Mouse (Mus musculus) forebrain, embryonic 15.5 days (tissue): ENCODE measurements around the gene Tekt1. TPM values are rescaled to one million over a fixed set of nuclear protein-coding genes. Genes with fewer than 3 reads are reported as not detected.

Source experiments
- microRNA-seq: library from miRNA; unstranded; fragments of <30 nt; microRNA quantifications from one replicate; pipeline ENCODE4, GENCODE M21; 2016
- polyA plus RNA-seq: library from polyadenylated mRNA; unstranded; fragments of >200 nt; fragmentation: Nextera tagmentation; extraction: Ambion mirVana; gene quantifications from 2 replicates; pipeline ENCODE4 v1.2.1, GENCODE M21; 2015

The Tekt1 gene
- polyA plus RNA-seq, 1 experiment from 2014 or later = 10.9 TPM

Small RNA genes lying within 50 kb of the gene (microRNA-seq; reads per million reads assigned to microRNA genes)
- gene Mir6338 = not detected

Other genes starting within 250 kb of the Tekt1 start
- 1.4 and 1.8 TPM in 2 replicates for gene Pitpnm3, start 226.7 kb downstream of the Tekt1 start, polyA plus RNA-seq
- 1.4 TPM in 2 replicates for gene Gm43951, start 155.6 kb downstream of the Tekt1 start, polyA plus RNA-seq
- 22.8 and 23.5 TPM in 2 replicates for gene 4933427D14Rik, start 155.0 kb downstream of the Tekt1 start, polyA plus RNA-seq
- 132 and 138 TPM in 2 replicates for gene Txndc17, start 154.9 kb downstream of the Tekt1 start, polyA plus RNA-seq
- gene Med31, start 146.8 kb downstream of the Tekt1 start, polyA plus RNA-seq = 59.1 and 60.1 TPM in 2 replicates
- 0.20 and 0.65 TPM in 2 replicates for gene Slc13a5, start 95.2 kb downstream of the Tekt1 start, polyA plus RNA-seq
- gene Xaf1, start 60.8 kb downstream of the Tekt1 start, polyA plus RNA-seq = 0.80 and 1.9 TPM in 2 replicates
- gene Fbxo39, start 48.0 kb downstream of the Tekt1 start, polyA plus RNA-seq = not detected in 2 replicates
- gene Smtnl2, start 49.3 kb upstream of the Tekt1 start, polyA plus RNA-seq = 5.3 and 5.4 TPM in 2 replicates
- not detected in 2 replicates for gene Ggt6, start 73.1 kb upstream of the Tekt1 start, polyA plus RNA-seq
- gene Mybbp1a, start 78.9 kb upstream of the Tekt1 start, polyA plus RNA-seq = 90.0 and 97.2 TPM in 2 replicates
- gene Spns2, start 127.5 kb upstream of the Tekt1 start, polyA plus RNA-seq = 8.7 and 9.1 TPM in 2 replicates
- gene Spns3, start 188.1 kb upstream of the Tekt1 start, polyA plus RNA-seq = 0.08 TPM in 2 replicates
- 110 TPM in 2 replicates for gene Ube2g1, start 244.8 kb upstream of the Tekt1 start, polyA plus RNA-seq